Mouse (Mus musculus): ENCODE data around the gene Ripk1. TPM values are rescaled to one million over a fixed set of nuclear protein-coding genes. Genes with fewer than 3 reads are reported as not detected.
"Not testable (repeated sequence)": the region's sequence is repeated elsewhere in the genome, so short reads cannot be mapped to it uniquely, and the experiment has no call there.

The Ripk1 gene
- polyA plus RNA-seq, 1 experiment from 2014 or later: 9.2 TPM

DNA sequence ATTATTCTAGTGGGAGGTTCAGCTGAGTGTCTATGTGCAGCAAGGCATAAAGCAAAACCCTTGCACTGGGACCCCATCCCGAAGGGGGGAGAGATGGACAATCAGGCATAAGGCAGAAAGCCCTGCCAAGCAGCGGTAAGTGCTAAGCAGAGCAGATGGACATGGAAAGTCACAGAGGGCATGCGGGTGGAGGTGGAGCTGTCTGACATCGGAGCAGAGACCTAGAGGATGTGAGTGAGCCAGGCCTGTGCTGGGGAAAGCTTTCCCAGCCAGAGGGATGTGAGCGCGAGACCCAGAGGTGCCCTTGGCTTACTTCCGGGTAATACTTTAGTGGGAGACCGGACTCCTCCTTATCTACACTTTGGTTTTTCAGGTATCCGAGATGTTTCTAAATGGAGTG lies 57.9 kb downstream of the Ripk1 start:
- Histone ChIP-seq H3K4me2 (no peak overlapping the region), H3K4me1 (peaks cover 5% of the 10 kb centered on the region), H3K27ac (replicated peaks) (no peak overlapping the region), H3K4me3 (no peak overlapping the region), H3K9me3 (no peaks in the 10 kb centered on the region), H3K36me3 (peaks cover 77% of the 10 kb centered on the region), H3K27me3 (replicated peaks) (no peaks in the 10 kb centered on the region), H3K9ac (no peak overlapping the region)
- WGBS: 72% methylated on average over 9 of the region's 9 CpGs
- ATAC-seq (ENCODE audit: extremely low read depth, insufficient number of reproducible peaks, low FRiP score, low TSS enrichment): no peak

- Histone ChIP-seq H3K27me3 (replicated peaks) (no peaks in the 10 kb centered on the region), H3K4me3 (no peak overlapping the region), H3K9ac (no peak overlapping the region), H3K27ac (replicated peaks) (no peak overlapping the region), H3K4me1 (peaks cover 9% of the 10 kb centered on the region), H3K36me3 (peaks cover 60% of the 10 kb centered on the region), H3K4me2 (no peak overlapping the region), H3K9me3 (no peaks in the 10 kb centered on the region)
- ATAC-seq (ENCODE audit: extremely low read depth, insufficient number of reproducible peaks, low FRiP score, low TSS enrichment): no peak
- 78% methylated on average over 10 of the region's 10 CpGs for WGBS
These were observed 60.3 kb downstream of the Ripk1 start for GRCm38 (mm10) chr13:34062466-34062865.

GRCm38 (mm10) chr13:34066351-34066750 lies 64.2 kb downstream of the Ripk1 start:
- no peaks in the 10 kb centered on the region for H3K27me3 ChIP-seq (replicated peaks)
- H3K9ac ChIP-seq: no peak overlapping the region
- peaks cover 58% of the 10 kb centered on the region for H3K36me3 ChIP-seq
- WGBS: 59% methylated on average over 1 of the region's 1 CpGs
- H3K9me3 ChIP-seq: no peaks in the 10 kb centered on the region
- no peak overlapping the region for H3K4me2 ChIP-seq
- ATAC-seq (ENCODE audit: extremely low read depth, insufficient number of reproducible peaks, low FRiP score, low TSS enrichment): no peak
- no peak overlapping the region for H3K27ac ChIP-seq (replicated peaks)
- no peak overlapping the region for H3K4me3 ChIP-seq
- peaks cover 7% of the 10 kb centered on the region for H3K4me1 ChIP-seq

DNA sequence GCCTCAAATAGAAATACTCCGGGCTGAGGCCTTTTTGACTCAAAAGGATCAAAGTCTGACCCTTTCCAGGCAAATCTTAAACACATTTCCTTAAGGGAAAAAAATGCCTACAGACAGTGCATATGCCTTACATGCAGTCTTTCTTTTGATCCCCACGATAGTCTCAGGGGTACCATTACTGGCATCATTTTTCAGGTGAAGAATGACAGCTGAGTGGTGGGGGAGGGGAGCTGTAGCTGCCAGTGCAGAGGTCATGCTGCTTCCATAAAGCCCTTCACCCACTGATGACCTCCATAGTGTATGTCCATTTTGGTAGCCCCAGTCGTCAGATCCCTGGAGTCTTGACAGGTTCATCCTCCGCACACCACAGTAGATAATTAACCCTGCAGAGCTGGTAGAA lies 68.1 kb downstream of the Ripk1 start:
- 61% methylated on average over 4 of the region's 4 CpGs for WGBS
- no peaks in the 10 kb centered on the region for H3K27me3 ChIP-seq (replicated peaks)
- H3K4me2 ChIP-seq: no peak overlapping the region
- H3K27ac ChIP-seq (replicated peaks): no peak overlapping the region
- H3K9ac ChIP-seq: no peak overlapping the region
- peaks cover 10% of the 10 kb centered on the region for H3K4me1 ChIP-seq
- H3K4me3 ChIP-seq: no peak overlapping the region
- no peak for ATAC-seq (ENCODE audit: extremely low read depth, insufficient number of reproducible peaks, low FRiP score, low TSS enrichment)
- peaks cover 54% of the 10 kb centered on the region for H3K36me3 ChIP-seq
- H3K9me3 ChIP-seq: no peaks in the 10 kb centered on the region

GRCm38 (mm10) chr13:34071836-34072235 lies 69.7 kb downstream of the Ripk1 start:
- 85% methylated on average over 6 of the region's 6 CpGs for WGBS
- no peak overlapping the region for H3K27ac ChIP-seq (replicated peaks)

GRCm38 (mm10) chr13:34072847-34073246 lies 70.7 kb downstream of the Ripk1 start:
- H3K4me2 ChIP-seq: no peak overlapping the region
- peaks cover 13% of the 10 kb centered on the region for H3K4me1 ChIP-seq
- no peak for ATAC-seq (ENCODE audit: extremely low read depth, insufficient number of reproducible peaks, low FRiP score, low TSS enrichment)
- no peak overlapping the region for H3K27ac ChIP-seq (replicated peaks)
- H3K9ac ChIP-seq: no peak overlapping the region
- H3K27me3 ChIP-seq (replicated peaks): no peaks in the 10 kb centered on the region
- peaks cover 60% of the 10 kb centered on the region for H3K36me3 ChIP-seq
- no peak overlapping the region for H3K4me3 ChIP-seq
- 63% methylated on average over 3 of the region's 3 CpGs for WGBS
- no peaks in the 10 kb centered on the region for H3K9me3 ChIP-seq

More at GRCm38 (mm10) chr13:34071836-34072235, 69.7 kb downstream of the Ripk1 start:
- H3K9me3 ChIP-seq: no peaks in the 10 kb centered on the region
- no peak overlapping the region for H3K4me2 ChIP-seq
- ATAC-seq (ENCODE audit: extremely low read depth, insufficient number of reproducible peaks, low FRiP score, low TSS enrichment): no peak
- no peak overlapping the region for H3K9ac ChIP-seq
- no peak overlapping the region for H3K4me3 ChIP-seq
- peaks cover 15% of the 10 kb centered on the region for H3K4me1 ChIP-seq
- peaks cover 63% of the 10 kb centered on the region for H3K36me3 ChIP-seq
- no peaks in the 10 kb centered on the region for H3K27me3 ChIP-seq (replicated peaks)

DNA sequence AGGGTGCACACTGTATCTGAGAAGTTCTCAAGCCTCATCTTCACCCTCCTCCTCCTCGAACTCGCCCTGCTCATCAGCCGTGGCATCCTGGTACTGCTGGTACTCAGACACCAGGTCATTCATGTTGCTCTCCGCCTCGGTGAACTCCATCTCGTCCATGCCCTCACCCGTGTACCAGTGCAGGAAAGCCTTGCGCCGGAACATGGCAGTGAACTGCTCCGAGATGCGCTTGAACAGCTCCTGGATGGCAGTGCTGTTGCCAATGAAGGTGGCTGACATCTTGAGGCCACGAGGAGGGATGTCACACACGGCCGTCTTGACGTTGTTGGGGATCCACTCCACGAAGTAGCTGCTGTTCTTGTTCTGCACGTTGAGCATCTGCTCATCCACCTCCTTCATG lies 72.3 kb downstream of the Ripk1 start:
- ATAC-seq (ENCODE audit: extremely low read depth, insufficient number of reproducible peaks, low FRiP score, low TSS enrichment); H3K4me2 ChIP-seq; H3K4me3 ChIP-seq; H3K9ac ChIP-seq; H3K27me3 ChIP-seq (replicated peaks); H3K27ac ChIP-seq (replicated peaks); H3K9me3 ChIP-seq: not testable (repeated sequence)
- peaks cover 45% of the 10 kb centered on the region for H3K36me3 ChIP-seq
- 91% methylated on average over 11 of the region's 17 CpGs for WGBS
- peaks cover 21% of the 10 kb centered on the region for H3K4me1 ChIP-seq

GRCm38 (mm10) chr13:34075893-34076292 lies 73.7 kb downstream of the Ripk1 start:
- H3K9ac ChIP-seq; H3K4me3 ChIP-seq; H3K27ac ChIP-seq (replicated peaks); H3K9me3 ChIP-seq; H3K27me3 ChIP-seq (replicated peaks); ATAC-seq (ENCODE audit: extremely low read depth, insufficient number of reproducible peaks, low FRiP score, low TSS enrichment): not testable (repeated sequence)
- Histone ChIP-seq H3K4me2 (peak overlapping the region; percentile 87; the same call in 1 of the 2 replicates), H3K4me1 (peaks cover 21% of the 10 kb centered on the region), H3K36me3 (peaks cover 40% of the 10 kb centered on the region)
- 84% methylated on average over 6 of the region's 6 CpGs for WGBS

- H3K4me2 ChIP-seq: peak overlapping the region; percentile 87
- H3K36me3 ChIP-seq: peaks cover 31% of the 10 kb centered on the region
- peak overlapping the region; percentile 91 for H3K9ac ChIP-seq
- ATAC-seq (ENCODE audit: extremely low read depth, insufficient number of reproducible peaks, low FRiP score, low TSS enrichment): no peak
- WGBS: 53% methylated on average over 20 of the region's 20 CpGs
- peaks cover 21% of the 10 kb centered on the region for H3K4me1 ChIP-seq
- H3K27me3 ChIP-seq (replicated peaks): no peaks in the 10 kb centered on the region
- no peak overlapping the region for H3K27ac ChIP-seq (replicated peaks)
- no peaks in the 10 kb centered on the region for H3K9me3 ChIP-seq
- peak overlapping the region; percentile 67 for H3K4me3 ChIP-seq
These were observed 74.7 kb downstream of the Ripk1 start for GRCm38 (mm10) chr13:34076561-34077491.

GRCm38 (mm10) chr13:34077492-34078271 lies 75.5 kb downstream of the Ripk1 start, which contains the start of gene Tubb2a:
Tubb2a (minus strand) TSS chr13:34078007.
- WGBS: 1% methylated on average over 45 of the region's 45 CpGs
- peak within 1 kb of the TSS; percentile 48; the same call in 1 of the 2 replicates for H3K27ac ChIP-seq (replicated peaks)
- H3K27me3 ChIP-seq (replicated peaks): no peaks in the 10 kb centered on the region
- H3K4me1 ChIP-seq: peaks cover 20% of the 10 kb centered on the region
- ATAC-seq (ENCODE audit: extremely low read depth, insufficient number of reproducible peaks, low FRiP score, low TSS enrichment): peak; percentile 80
- H3K9ac ChIP-seq: peak within 1 kb of the TSS; percentile 91
- H3K36me3 ChIP-seq: peaks cover 26% of the 10 kb centered on the region
- peak within 1 kb of the TSS; percentile 67 for H3K4me3 ChIP-seq
- no peaks in the 10 kb centered on the region for H3K9me3 ChIP-seq
- H3K4me2 ChIP-seq: peak within 1 kb of the TSS; percentile 87

- peak overlapping the region; percentile 67 for H3K4me3 ChIP-seq
- peaks cover 18% of the 10 kb centered on the region for H3K4me1 ChIP-seq
- peak overlapping the region; percentile 91 for H3K9ac ChIP-seq
- no peaks in the 10 kb centered on the region for H3K9me3 ChIP-seq
- no peaks in the 10 kb centered on the region for H3K27me3 ChIP-seq (replicated peaks)
- H3K36me3 ChIP-seq: peaks cover 22% of the 10 kb centered on the region
- H3K27ac ChIP-seq (replicated peaks): no peak overlapping the region
- no peak; the same call in 1 of the 2 replicates for ATAC-seq (ENCODE audit: extremely low read depth, insufficient number of reproducible peaks, low FRiP score, low TSS enrichment)
- 37% methylated on average over 16 of the region's 16 CpGs for WGBS
- H3K4me2 ChIP-seq: peak overlapping the region; percentile 87
These were observed 76.5 kb downstream of the Ripk1 start for GRCm38 (mm10) chr13:34078500-34079280.

Data from heart, embryonic 13.5 days (tissue).